Mouse (Mus musculus) E14TG2a.4 (cell line): ENCODE measurements around the gene Azin2.

Experiments used
- CTCF ChIP-seq: conservative IDR thresholded peaks from 2 replicates; pipeline ENCODE4 v1.5.1; 2014; ENCODE audit warnings: low read length
- POU5F1 ChIP-seq: IDR thresholded peaks from 2 replicates; pipeline ENCODE4 v1.6.1; 2014; ENCODE audit warnings: low read length, borderline replicate concordance

GRCm38 (mm10) chr4:128917756-128918155, 44.5 kb downstream of the Azin2 start:
- TF ChIP-seq CTCF (no peak), POU5F1 (no peak)
